Mouse (Mus musculus): ENCODE data around the gene Dpp9. TPM values are rescaled to one million over a fixed set of nuclear protein-coding genes. Genes with fewer than 3 reads are reported as not detected.

The Dpp9 gene
- polyA plus RNA-seq, 1 experiment from 2014 or later: 21.4 TPM

GRCm38 (mm10) chr17:56185281-56186141 lies 33.2 kb downstream of the Dpp9 start:
- Histone ChIP-seq H3K27me3 (ENCODE audit: control insufficient read depth, insufficient read depth, low read length) (no peaks in the 10 kb centered on the region), H3K27ac (ENCODE audit: low read depth, low read length) (peak overlapping the region; percentile 71), H3K36me3 (ENCODE audit: control insufficient read depth, insufficient read depth, low read length) (peaks cover 18% of the 10 kb centered on the region), H3K4me2 (no peak overlapping the region), H3K9ac (ENCODE audit: low read depth, low read length) (no peak overlapping the region), H3K4me1 (ENCODE audit: control insufficient read depth, insufficient read depth, low read length) (peaks cover 10% of the 10 kb centered on the region), H3K4me3 (ENCODE audit: low read depth, low read length) (no peak overlapping the region), H3K9me3 (replicated peaks; ENCODE audit: control insufficient read depth, low read length) (no peaks in the 10 kb centered on the region)
- 39% methylated on average over 11 of the region's 11 CpGs for WGBS (ENCODE audit: insufficient replicate concordance)
- ATAC-seq (replicated peaks; ENCODE audit: insufficient number of reproducible peaks, low FRiP score, low TSS enrichment): no peak

DNA sequence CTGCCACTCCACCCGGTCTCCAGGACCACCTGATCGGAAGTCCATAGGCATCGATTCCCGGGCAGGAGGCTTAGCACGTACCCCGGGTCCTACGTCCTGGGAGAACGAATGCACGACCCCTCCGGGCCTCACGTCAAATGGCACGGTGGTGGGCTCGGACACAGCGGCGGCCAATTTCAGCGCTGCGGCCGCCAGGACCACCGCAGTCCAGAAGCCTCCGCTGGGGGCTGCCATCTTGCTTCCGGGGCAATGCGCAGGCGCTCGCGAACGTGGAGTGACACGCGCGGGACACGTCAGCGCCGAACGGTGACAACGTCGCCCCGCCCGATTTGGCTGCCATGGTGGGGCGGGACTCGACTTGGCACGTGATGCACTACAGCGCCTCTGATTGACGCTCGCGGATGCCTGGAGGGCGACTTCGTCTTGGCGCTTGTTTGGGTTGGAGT lies 35.0 kb downstream of the Dpp9 start, which contains the start of gene Mydgf:
TSS of gene Mydgf (minus strand) at position 263 of the 446 bp plus-strand sequence.
- H3K9me3 ChIP-seq (replicated peaks; ENCODE audit: control insufficient read depth, low read length): no peaks in the 10 kb centered on the region
- no peaks in the 10 kb centered on the region for H3K27me3 ChIP-seq (ENCODE audit: control insufficient read depth, insufficient read depth, low read length)
- H3K9ac ChIP-seq (ENCODE audit: low read depth, low read length): peak within 1 kb of the TSS; percentile 83
- H3K4me1 ChIP-seq (ENCODE audit: control insufficient read depth, insufficient read depth, low read length): peaks cover 10% of the 10 kb centered on the region
- WGBS (ENCODE audit: insufficient replicate concordance): under 1% methylated on average over 47 of the region's 47 CpGs
- peak within 1 kb of the TSS; percentile 48 for H3K27ac ChIP-seq (ENCODE audit: low read depth, low read length)
- peak within 1 kb of the TSS; percentile 91 for H3K4me2 ChIP-seq
- H3K36me3 ChIP-seq (ENCODE audit: control insufficient read depth, insufficient read depth, low read length): peaks cover 15% of the 10 kb centered on the region
- ATAC-seq (replicated peaks; ENCODE audit: insufficient number of reproducible peaks, low FRiP score, low TSS enrichment): peak; percentile 84
- peak within 1 kb of the TSS; percentile 75 for H3K4me3 ChIP-seq (ENCODE audit: low read depth, low read length)

DNA sequence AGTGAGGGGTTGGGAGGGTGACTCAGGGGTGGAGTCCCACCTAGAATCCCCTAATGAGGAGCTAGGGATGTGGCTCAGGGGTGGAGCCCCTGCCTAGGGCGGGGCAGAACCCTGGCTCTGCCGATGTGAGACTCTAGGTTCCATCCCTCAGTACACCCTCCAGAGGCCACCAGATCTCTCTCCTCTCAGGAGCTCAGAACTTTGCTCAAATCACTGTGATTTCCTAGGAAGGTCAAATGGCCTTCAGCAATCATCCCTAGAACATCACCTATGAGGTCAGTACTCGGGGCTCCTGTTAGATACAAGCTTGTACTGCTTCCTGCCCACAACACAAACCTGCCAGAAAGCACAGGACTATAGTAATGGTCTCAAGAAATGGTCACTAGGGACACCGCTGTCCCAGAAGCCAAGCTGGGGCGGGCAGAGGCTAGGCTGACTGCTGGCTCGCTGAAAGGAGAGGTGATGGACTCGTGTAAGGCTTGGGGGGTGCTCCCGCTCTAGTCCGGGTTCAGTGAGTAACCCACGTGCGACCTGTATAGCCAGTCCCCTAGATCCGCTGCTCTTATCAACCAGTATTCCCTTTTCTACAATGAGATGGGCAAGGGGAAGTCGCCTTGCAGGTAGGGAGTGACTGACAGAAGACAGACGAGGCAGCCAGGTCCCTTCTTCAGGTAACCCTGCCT lies 35.6 kb downstream of the Dpp9 start:
- peak overlapping the region; percentile 75 for H3K4me3 ChIP-seq (ENCODE audit: low read depth, low read length)
- peaks cover 15% of the 10 kb centered on the region for H3K36me3 ChIP-seq (ENCODE audit: control insufficient read depth, insufficient read depth, low read length)
- peak overlapping the region; percentile 48 for H3K27ac ChIP-seq (ENCODE audit: low read depth, low read length)
- peaks cover 10% of the 10 kb centered on the region for H3K4me1 ChIP-seq (ENCODE audit: control insufficient read depth, insufficient read depth, low read length)
- H3K9ac ChIP-seq (ENCODE audit: low read depth, low read length): peak overlapping the region; percentile 83
- peak; percentile 49; the same call in 1 of the 2 replicates for ATAC-seq (replicated peaks; ENCODE audit: insufficient number of reproducible peaks, low FRiP score, low TSS enrichment)
- H3K9me3 ChIP-seq (replicated peaks; ENCODE audit: control insufficient read depth, low read length): no peaks in the 10 kb centered on the region
- no peaks in the 10 kb centered on the region for H3K27me3 ChIP-seq (ENCODE audit: control insufficient read depth, insufficient read depth, low read length)
- under 1% methylated on average over 14 of the region's 14 CpGs for WGBS (ENCODE audit: insufficient replicate concordance)
- H3K4me2 ChIP-seq: peak overlapping the region; percentile 91

DNA sequence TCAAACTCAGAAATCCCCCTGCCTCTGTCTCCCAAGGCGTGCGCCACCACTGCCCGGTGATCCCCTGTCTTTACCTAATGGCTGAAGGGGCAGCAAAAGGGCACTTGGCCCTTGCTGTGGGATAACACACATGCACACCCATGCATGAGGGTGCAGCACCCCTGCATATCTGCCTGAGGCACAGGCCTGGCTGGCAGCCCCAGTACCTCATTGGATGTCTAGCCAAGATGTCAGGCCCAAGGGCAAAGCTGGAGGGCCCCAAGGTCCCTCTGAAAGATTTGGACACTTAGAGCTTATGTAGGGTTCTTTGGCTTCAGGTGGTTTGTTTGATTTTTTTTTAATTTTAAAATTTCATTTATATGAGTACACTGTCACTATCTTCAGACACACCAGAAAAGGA lies 43.3 kb downstream of the Dpp9 start:
- no peak for ATAC-seq (replicated peaks; ENCODE audit: insufficient number of reproducible peaks, low FRiP score, low TSS enrichment)
- Histone ChIP-seq H3K4me2 (no peak overlapping the region), H3K4me1 (ENCODE audit: control insufficient read depth, insufficient read depth, low read length) (peaks cover 5% of the 10 kb centered on the region; the same call in 1 of the 2 replicates), H3K27me3 (ENCODE audit: control insufficient read depth, insufficient read depth, low read length) (no peaks in the 10 kb centered on the region), H3K27ac (ENCODE audit: low read depth, low read length) (no peak overlapping the region), H3K36me3 (ENCODE audit: control insufficient read depth, insufficient read depth, low read length) (peaks cover 19% of the 10 kb centered on the region), H3K9ac (ENCODE audit: low read depth, low read length) (no peak overlapping the region), H3K4me3 (ENCODE audit: low read depth, low read length) (no peak overlapping the region), H3K9me3 (replicated peaks; ENCODE audit: control insufficient read depth, low read length) (no peaks in the 10 kb centered on the region)
- 97% methylated on average over 3 of the region's 3 CpGs for WGBS (ENCODE audit: insufficient replicate concordance)

GRCm38 (mm10) chr17:56173401-56174046 lies 45.2 kb downstream of the Dpp9 start:
- Histone ChIP-seq H3K36me3 (ENCODE audit: control insufficient read depth, insufficient read depth, low read length) (peaks cover 16% of the 10 kb centered on the region), H3K9me3 (replicated peaks; ENCODE audit: control insufficient read depth, low read length) (no peaks in the 10 kb centered on the region), H3K9ac (ENCODE audit: low read depth, low read length) (no peak overlapping the region), H3K4me2 (no peak overlapping the region), H3K4me1 (ENCODE audit: control insufficient read depth, insufficient read depth, low read length) (peaks cover 11% of the 10 kb centered on the region; the same call in 1 of the 2 replicates), H3K4me3 (ENCODE audit: low read depth, low read length) (no peak overlapping the region), H3K27ac (ENCODE audit: low read depth, low read length) (no peak overlapping the region), H3K27me3 (ENCODE audit: control insufficient read depth, insufficient read depth, low read length) (no peaks in the 10 kb centered on the region)
- WGBS (ENCODE audit: insufficient replicate concordance): 55% methylated on average over 10 of the region's 10 CpGs
- no peak for ATAC-seq (replicated peaks; ENCODE audit: insufficient number of reproducible peaks, low FRiP score, low TSS enrichment)

DNA sequence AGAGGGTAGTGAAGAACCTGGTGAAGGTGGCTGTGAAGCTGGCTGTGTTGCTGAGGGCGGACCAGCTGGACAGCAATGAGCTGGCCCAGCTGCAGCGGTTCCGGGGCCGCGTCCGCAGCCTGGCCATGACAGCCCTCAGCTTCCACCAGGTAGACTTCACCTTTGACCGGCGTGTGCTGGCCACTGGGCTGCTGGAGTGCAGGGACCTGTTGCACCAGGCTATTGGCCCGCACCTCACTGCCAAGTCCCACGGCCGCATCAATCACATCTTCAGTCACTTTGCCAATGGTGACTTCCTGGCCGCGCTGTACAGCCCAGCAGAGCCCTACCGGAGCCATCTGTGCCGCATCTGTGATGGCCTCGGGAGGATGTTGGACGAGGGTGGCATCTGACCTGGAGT lies 46.8 kb downstream of the Dpp9 start:
- WGBS (ENCODE audit: insufficient replicate concordance): 88% methylated on average over 17 of the region's 17 CpGs
- Histone ChIP-seq H3K36me3 (ENCODE audit: control insufficient read depth, insufficient read depth, low read length) (peaks cover 4% of the 10 kb centered on the region), H3K9me3 (replicated peaks; ENCODE audit: control insufficient read depth, low read length) (no peaks in the 10 kb centered on the region), H3K27me3 (ENCODE audit: control insufficient read depth, insufficient read depth, low read length) (no peaks in the 10 kb centered on the region), H3K27ac (ENCODE audit: low read depth, low read length) (no peak overlapping the region), H3K4me2 (no peak overlapping the region), H3K4me1 (ENCODE audit: control insufficient read depth, insufficient read depth, low read length) (peaks cover 11% of the 10 kb centered on the region; the same call in 1 of the 2 replicates), H3K9ac (ENCODE audit: low read depth, low read length) (no peak overlapping the region), H3K4me3 (ENCODE audit: low read depth, low read length) (no peak overlapping the region)
- ATAC-seq (replicated peaks; ENCODE audit: insufficient number of reproducible peaks, low FRiP score, low TSS enrichment): no peak

DNA sequence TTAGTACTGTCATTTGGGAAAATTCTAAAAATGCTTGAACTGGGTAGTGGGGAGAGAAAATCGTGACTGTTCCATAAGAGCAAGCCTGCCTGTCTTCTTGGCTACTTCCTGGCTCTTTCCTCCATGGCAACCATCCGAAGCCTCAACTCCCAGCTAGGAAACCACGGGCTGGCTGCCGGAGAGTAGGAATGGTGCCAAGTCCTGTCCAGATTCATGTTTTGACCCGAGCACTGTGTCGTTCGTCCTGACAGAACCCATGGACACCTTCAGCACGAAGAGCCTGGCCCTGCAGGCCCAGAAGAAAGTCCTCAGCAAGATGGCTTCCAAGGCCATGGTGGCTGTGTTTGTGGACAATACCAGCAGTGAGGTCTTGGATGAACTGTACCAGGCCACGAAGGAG lies 47.2 kb downstream of the Dpp9 start:
- no peaks in the 10 kb centered on the region for H3K9me3 ChIP-seq (replicated peaks; ENCODE audit: control insufficient read depth, low read length)
- no peak overlapping the region for H3K4me3 ChIP-seq (ENCODE audit: low read depth, low read length)
- H3K27me3 ChIP-seq (ENCODE audit: control insufficient read depth, insufficient read depth, low read length): no peaks in the 10 kb centered on the region
- no peaks in the 10 kb centered on the region; the same call in none of the 2 replicates for H3K36me3 ChIP-seq (ENCODE audit: control insufficient read depth, insufficient read depth, low read length)
- H3K4me2 ChIP-seq: no peak overlapping the region
- H3K4me1 ChIP-seq (ENCODE audit: control insufficient read depth, insufficient read depth, low read length): peaks cover 11% of the 10 kb centered on the region; the same call in 1 of the 2 replicates
- no peak overlapping the region for H3K27ac ChIP-seq (ENCODE audit: low read depth, low read length)
- no peak overlapping the region for H3K9ac ChIP-seq (ENCODE audit: low read depth, low read length)
- no peak for ATAC-seq (replicated peaks; ENCODE audit: insufficient number of reproducible peaks, low FRiP score, low TSS enrichment)
- WGBS (ENCODE audit: insufficient replicate concordance): 70% methylated on average over 9 of the region's 9 CpGs

- H3K9me3 ChIP-seq (replicated peaks; ENCODE audit: control insufficient read depth, low read length): no peaks in the 10 kb centered on the region
- ATAC-seq (replicated peaks; ENCODE audit: insufficient number of reproducible peaks, low FRiP score, low TSS enrichment): 0 out of 2 replicates have a peak, but pooled peaks have one; percentile 31
- no peak overlapping the region for H3K4me3 ChIP-seq (ENCODE audit: low read depth, low read length)
- no peak overlapping the region for H3K27ac ChIP-seq (ENCODE audit: low read depth, low read length)
- H3K9ac ChIP-seq (ENCODE audit: low read depth, low read length): no peak overlapping the region
- H3K36me3 ChIP-seq (ENCODE audit: control insufficient read depth, insufficient read depth, low read length): no peaks in the 10 kb centered on the region; the same call in none of the 2 replicates
- H3K4me2 ChIP-seq: no peak overlapping the region
- 58% methylated on average over 10 of the region's 10 CpGs for WGBS (ENCODE audit: insufficient replicate concordance)
- no peaks in the 10 kb centered on the region for H3K27me3 ChIP-seq (ENCODE audit: control insufficient read depth, insufficient read depth, low read length)
- H3K4me1 ChIP-seq (ENCODE audit: control insufficient read depth, insufficient read depth, low read length): peaks cover 11% of the 10 kb centered on the region; the same call in 1 of the 2 replicates
Measured at GRCm38 (mm10) chr17:56170636-56171035, 48.1 kb downstream of the Dpp9 start.
